Mouse (Mus musculus): ENCODE results near the gene Fam126b.
"Not testable (repeated sequence)": the region's sequence is repeated elsewhere in the genome, so short reads cannot be mapped to it uniquely, and the experiment has no call there.

- TF ChIP-seq CTCF (IDR thresholded peaks at IDR 0.05; ENCODE audit: control insufficient read depth, insufficient read depth, insufficient read length); FOSL1 (IDR thresholded peaks at IDR 0.05; ENCODE audit: insufficient read depth, low read length, poor library complexity, severe bottlenecking); MYOD1 (IDR thresholded peaks at IDR 0.05; ENCODE audit: control insufficient read depth, insufficient read length, low read depth); USF1 (IDR thresholded peaks at IDR 0.05; ENCODE audit: low read depth); CEBPB (IDR thresholded peaks at IDR 0.05; ENCODE audit: low read depth): not testable (repeated sequence)
Measured at GRCm38 (mm10) chr1:58628847-58629246, 42.7 kb upstream of the Fam126b start.
